Mouse (Mus musculus) urinary bladder, postnatal 10 days (tissue): Measurements from ENCODE around the gene Trnp1.

ENCODE experiments used
- DNase-seq: peaks from one replicate; pipeline ENCODE4 v3.0.0; 2022; ENCODE audit warnings: low spot score

The Trnp1 gene

DNA sequence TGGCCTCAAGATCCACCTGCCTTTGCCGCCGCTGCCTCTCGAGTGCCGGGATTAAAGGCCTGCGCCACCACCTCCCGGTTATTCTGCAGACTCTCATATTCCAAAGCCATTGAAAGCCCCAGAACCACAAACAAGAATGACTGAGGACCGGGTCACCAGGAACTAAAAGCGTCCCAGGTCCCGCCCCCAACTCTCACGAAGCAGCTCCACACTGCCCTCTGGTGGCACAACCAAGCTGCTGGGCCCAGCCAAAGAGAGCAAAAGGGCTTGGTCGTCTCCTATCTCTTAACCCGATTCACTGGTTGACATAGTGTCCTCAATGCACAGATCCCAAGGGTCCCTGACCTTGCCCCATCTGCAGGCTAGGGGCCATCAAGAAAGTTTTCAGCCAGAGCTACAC, 3.9 kb downstream of the Trnp1 start:
- DNase-seq: peak; percentile 79

DNA sequence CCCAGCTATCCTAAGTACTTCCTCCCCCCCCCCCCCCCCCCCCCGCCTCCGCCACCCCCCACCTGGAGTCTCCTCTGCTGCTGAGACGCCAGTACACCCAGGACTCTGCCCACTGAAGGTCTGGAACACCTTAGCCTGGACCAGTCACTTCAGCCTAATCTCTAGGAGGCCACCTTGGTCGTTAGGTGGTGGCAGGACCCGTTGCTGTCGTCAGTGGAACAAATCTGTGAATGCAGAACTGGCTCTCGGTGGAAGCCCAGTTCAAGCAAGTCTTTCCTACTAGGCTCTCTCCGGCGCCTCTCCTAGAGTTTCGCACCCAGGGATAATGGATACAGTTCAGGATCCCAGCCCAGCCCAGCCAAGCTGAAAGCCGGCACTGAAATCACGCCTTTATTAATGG, 4.5 kb downstream of the Trnp1 start:
- DNase-seq: no peak

DNA sequence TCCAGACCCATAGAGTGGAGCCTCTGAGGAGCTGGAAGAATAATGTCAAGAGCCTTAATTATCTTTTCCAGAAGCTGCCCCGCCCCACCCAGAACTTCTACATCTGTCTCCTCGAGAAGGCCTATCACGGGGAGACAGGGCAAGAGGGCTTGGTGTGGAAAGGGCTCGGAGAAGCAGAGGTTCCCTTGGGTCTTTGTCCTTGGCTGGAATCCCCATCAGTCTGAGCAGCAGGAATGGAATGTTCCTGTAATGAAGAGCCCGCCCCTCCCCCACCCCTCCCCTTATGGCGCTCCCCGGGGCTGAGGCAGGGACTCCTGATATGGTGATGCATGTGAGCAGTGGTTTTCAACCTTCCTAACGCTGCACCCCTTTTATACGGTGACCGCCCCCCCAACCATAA, 6.5 kb downstream of the Trnp1 start:
- no peak for DNase-seq

DNA sequence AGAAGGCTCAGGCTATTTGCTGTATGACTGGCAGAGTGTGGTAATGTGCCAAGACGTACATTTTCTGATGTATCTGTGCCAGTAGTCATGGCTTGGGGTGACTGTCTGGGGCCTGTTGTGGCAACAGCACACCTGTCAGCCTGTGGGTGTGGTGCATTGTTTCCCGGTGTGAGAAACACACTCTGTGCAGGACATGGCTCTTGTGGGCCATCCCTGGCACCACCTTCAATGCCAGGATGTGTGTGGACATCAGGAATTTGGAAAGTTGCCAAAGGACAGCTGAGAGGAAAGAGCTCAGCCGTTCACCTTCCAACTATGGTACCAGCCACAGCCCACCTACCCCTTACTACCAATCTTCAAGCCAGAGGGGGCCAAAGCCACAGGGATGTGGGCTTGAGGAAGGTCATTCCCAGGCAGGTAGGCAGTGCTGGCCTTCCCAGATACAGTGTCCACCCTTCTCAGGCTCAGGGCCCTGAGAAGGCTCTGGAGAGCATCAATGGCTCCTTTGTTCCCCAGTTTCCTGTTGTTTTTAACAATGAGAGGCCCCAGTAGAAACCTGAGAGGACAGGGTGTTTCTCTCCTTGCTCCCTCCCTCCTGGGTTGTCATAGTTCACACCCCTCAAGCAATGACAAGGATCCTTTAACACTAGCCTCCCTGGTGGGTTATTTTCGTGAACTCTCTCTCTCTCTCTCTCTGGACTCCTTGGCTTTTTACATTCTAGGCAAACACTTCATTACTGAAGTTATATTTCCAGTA, 8.7 kb downstream of the Trnp1 start:
- no peak for DNase-seq

DNA sequence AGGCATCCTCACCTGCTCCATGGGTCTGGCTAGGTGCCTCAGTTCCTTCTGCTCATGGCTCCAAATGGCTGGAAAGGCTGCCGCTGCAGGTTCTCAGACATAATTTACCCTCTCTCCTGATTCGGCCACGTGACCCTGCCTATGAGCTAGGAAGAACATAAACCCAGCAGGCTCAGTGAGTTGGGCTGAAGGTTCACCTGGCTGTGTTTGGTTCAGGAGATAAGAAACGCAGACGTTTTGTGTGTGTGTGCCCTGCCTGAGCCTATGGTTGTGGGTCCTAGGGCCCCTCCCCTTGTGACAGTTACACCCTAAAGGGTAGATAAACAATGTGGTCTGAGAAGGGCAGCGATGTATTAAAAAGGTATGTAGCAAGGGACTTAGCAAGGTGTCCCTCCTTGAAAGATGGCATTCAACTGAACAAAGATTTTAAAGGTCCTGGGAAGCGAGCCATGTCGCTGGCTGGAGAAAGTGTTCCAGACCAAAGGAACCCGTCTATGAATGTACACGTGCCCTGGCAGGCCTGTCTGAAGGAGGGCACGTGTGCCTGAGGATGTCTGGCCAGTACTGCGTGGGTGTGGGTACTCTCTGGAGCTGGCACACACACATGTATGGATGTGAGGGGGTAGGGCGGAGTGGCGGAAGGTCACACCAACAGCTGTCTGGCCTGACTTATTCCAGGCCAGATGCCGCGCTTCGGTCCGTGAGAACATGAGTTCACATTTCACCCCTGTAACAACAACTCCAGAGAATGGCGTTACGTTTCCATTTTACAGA, 9.5 kb downstream of the Trnp1 start:
- DNase-seq: no peak

DNA sequence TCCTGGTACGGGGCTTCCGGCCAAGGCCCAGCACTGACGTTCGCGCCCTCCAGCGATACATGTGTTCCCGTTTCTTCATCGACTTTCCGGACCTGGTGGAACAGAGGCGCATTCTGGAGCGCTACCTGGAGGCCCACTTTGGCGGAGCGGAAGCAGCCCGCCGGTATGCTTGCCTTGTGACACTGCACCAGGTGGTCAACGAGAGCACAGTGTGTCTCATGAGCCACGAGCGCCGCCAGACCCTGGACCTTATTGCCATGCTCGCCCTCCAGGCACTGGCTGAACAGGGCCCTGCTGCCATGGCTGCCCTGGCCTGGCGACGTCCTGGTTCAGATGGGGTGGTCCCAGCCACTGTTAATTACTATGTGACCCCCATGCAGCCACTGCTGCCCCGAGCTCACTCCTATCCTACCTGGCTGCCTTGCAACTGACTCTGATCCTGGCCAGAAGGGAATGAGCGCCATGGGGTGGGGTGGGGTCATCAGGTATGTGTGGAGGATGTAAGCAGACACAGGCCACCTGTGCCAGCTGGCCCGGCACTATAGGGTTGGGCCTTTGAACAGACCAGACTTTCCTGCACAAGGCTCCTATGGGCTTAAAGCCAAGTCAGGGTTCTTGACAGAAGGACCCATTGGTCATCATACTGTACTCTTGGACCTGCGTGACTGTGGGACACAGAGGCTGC, 11.5 kb downstream of the Trnp1 start:
- DNase-seq: no peak

DNA sequence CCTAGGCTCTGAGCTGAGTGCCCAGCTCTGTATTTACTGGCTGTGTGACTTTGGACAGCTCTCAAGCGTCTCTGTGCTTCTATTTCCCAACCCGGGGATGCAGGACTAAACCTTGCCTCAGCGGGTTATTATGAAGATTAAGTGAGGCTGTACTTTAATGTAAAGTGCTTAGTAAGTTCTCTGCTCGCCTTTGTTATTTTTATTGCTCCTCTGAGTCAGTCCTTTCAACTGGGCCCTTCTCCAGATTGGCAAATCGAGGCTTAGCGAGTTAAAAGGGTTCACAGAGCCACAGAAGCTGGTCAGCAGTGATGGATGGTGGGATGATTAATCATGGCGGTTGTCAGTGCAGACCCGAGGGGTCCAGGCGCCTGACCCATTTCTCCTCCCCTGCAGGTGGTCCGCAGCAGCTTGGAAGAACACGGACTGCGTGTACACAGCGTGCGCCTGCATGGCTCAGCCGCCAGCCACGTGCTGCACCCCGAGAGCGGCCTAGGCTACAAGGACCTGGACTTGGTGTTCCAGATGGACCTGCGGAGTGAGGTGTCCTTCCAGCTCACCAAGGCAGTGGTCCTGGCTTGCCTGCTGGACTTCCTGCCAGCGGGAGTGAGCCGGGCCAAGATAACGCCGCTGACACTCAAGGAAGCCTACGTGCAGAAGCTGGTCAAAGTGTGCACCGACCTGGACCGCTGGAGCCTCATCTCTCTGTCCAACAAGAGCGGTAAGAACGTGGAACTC, 12.5 kb downstream of the Trnp1 start:
- no peak for DNase-seq

DNA sequence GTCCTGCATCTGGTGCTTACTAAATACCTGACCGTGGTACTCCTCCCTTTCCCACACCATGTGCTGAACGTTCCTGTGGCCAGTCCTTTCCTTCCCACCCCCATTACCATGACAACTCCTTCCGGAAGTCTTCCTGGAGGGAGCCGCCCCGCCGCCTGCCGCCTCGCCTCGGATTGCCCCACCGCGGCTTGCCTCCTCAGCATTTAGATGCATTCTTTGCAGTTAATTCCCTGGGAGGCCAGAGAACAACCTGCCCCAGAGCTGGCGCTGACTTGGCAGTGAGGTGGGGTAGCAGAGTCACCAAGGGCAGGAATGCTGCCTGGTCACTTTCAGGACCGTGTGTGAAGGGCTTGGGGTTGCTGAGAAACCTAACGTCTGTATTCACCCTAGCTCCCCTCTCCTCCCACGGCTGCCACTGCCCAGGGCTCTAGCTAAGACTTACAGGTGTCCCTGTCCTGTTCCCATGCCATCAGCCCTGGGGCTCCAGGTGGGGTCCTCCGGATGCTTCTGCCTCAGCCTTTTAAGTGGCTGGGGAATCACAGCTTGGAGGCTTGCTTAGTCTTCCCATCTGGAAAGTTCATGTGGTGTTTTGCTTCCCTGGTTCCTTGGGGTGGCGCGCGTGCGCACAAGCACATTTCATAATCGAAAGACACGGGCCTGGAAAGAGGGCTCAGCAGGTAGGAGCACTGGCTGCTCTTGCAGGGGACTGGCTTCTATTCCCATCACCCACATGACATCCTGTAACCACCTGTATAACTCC, 13.9 kb downstream of the Trnp1 start:
- no peak for DNase-seq

DNA sequence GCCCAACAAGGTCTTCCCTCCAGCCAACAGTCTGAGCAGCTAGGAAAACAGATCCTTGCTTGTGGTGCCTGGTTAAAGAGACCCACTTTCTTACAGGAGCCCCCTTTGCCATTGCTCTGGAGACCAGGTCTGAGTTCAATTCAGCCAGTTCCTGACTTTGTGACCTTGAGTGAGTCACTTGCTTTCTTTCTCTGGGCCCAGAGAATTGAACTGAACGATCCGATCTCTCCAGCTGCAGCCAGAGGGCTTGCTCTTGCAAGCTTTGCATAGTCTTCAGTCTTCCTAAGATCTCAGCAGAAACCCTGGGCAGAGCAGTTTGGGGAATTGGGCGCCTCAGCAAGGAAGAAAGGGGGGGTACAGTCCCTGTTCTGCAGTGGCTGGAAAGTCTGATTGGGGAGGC, 15.9 kb downstream of the Trnp1 start:
- no peak for DNase-seq

DNA sequence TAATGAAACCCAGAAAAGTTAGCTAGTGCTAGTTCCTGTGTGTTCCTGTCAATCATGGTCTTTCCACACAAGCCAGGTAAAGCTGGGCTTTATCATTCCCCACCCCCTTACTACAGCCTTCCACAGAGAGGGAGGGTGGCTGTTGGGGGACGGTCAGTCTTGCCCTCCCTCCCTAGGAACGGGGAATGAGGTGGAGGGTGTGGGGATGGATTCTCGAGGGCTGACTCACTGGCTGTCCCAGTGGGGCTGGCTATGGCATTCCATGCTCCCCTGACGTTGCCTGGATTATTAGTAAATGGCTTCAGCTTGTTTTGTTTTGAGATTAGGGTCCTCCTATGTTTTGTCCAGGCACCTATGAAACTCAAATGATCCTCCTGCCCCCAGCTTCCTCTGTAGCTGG, 16.9 kb downstream of the Trnp1 start:
- no peak for DNase-seq

DNA sequence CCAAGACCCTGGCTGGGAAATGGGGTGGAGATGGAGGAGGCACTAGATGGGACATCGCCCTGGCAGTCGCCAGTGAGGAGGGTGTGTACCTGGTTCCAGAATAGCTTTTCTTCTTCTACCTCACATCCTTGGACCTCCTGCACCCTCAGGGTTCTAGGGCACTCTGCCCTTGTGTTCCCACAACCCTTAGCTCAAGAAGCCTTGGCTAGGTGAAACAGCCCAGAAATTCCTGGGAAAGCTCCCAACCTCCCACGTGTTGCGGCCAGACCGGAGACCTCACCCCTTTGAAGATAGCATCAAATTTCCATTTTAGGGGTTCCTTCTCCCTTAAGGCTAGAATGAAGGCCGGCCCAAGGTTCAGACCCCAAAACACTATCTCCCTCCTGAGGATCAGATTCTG, 17.6 kb downstream of the Trnp1 start:
- DNase-seq: no peak

DNA sequence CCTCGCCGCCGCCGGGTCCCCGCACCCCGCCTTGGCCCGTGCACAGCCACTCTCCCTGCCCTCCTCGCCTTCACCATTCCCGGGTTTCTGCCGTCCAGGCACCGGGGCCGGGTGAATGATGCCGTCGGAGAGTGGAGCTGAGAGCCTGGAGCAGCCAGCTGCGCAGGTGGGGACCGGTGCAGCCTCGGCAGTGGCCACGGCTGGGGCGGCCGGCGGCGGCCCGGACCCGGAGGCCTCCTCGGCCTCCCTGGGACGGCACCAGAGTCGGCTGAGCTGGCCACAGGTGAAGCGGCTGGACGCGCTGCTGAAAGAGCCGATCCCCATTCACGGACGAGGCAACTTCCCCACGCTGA, 18.2 kb downstream of the Trnp1 start:
- DNase-seq: no peak

DNA sequence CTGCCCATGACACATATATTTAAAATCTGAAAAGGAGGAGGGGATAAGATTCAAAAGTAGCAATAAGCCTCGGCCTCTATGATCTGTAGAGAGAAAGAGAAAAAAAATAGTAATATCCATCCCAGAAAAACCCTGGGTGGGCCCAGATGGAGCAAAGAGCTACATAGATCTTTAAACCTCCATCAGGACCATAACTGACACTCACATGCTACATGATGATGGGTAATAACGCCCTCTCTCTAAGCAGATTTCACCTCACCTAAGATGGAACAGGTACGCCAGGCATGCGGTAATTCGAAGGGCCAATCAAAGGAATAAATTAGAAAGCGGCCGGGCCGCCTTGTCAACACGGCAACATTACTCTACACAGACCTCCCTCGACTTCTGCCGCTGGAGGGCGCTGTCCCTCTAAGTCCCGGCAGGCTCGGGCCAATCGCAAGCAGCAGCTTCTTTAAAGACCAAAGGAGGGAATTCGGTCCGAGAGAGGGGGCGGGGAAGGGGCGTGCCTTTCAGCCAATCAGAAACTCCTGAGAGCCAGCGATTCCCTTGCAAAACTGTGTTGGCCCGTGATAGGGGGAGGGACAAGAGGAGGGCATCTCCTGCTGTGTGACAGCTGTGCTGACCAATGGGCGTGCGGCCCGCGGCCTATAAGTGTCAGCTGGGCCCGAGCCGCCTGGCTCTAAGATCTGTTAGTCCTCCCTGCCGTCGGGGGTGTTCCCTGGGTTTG, 18.7 kb downstream of the Trnp1 start, which contains the start of gene Tent5b:
TSS of gene Tent5b (plus strand) at position 675 of the 727 bp plus-strand sequence.
- DNase-seq: peak; percentile 97

DNA sequence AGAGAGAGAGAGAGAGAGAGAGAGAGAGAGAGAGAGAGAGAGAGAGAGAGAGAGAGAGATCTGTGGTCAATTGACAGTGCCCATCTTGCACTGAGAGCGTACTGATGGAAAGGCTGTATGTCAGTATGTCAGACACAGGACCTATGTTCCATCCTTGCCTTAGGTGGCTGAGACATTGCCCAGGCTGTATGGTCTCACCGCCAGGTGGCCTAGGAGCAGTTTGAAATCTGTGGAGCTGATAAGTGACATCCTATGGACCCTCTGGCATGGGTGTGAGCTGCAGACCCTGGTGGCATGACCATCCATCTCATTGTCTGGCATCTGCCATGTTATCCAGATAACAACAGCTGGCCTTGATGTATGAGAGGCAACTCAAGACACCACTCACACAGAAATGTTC, 24.5 kb downstream of the Trnp1 start:
- DNase-seq: no peak

DNA sequence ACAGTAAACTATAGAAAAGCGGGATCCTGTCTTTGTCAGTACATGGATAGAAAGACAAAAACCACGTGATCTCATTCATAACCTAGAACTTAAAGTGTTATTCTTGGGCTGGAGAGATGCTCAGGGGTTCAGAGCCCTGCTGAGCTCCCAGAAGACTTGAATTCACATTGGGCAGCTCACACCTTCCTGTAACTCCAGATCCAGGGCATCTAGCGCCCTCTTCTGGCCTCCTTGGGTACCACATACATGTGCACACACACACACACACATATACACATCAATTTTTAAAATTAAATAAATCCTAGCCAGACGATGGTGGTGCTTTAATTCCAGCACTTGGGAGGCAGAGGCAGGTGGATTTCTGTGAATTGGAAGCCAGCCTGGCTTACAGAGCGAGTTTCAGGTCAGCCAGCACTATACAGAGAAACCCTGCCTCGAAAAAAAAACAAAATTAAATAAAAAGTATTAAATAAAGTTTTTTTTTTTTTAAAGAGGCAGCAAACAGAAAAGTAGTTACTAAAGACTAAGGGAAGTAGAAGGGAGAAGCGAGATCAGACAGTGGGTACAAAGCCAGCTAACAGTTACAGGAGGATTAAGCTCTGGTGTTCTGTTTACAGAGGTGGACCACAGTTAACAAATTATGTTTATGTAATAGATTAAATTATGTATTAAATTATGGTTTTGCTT, 27.1 kb downstream of the Trnp1 start:
- DNase-seq: no peak

DNA sequence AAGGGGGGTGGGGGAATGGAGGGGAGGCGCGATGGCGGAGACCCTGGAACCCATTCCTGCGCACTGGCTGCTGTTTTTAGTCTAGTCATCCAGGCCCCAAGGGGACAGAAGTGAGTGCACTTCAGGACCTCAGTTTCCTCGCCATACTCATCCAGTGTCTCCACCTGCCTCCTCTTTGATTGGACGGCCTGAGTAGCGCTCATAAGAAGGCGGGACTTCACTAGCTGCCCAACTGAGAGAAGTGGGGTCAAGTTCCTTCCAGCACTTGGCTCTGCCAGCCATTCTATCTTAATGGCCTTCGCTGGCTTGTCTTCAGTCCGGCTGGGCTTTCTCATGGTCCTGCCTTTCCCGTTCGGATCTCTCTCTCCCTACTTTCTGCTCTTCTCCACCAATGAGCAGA, 29.2 kb downstream of the Trnp1 start:
- DNase-seq: no peak

DNA sequence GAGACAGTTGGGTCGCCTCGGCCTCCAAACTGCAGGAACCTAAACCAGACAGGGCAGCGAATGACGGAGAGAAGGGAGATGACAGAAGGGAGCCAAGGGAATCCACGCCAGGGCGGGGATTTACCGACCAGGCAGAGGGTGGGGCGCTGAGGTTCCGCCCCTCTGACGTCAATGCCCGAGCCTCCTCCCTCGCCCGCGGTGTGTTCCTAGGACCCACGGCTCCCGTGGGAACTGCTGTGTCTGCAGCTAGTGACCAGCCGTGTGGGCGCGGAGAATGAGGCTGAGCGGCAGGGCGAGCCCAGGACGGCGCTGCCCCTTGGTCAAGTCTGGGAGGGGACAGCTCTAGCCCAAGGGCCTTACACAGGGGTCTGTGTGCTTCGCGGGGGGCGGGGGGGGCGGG, 30.3 kb downstream of the Trnp1 start:
- peak; percentile 44 for DNase-seq

DNA sequence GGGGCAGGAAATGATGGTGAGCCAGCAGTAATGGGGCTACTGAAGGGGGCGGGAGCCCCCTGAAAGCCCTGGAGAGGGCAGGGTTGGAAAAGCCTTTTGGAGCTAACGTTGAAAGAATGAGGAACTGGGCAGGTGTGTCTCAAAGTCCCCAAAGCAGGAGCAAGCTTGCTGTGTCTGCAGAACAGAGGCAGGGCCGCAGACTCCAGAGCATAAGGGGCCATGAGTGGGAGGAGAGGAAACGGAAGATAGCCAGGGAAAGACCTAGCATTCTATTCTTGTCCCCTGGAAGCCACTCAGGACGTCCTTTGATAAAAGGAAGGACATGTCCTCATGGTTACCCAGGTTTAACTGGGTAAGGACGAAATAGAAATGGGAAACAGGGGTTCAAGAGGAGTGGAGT, 35.2 kb downstream of the Trnp1 start:
- no peak for DNase-seq

DNA sequence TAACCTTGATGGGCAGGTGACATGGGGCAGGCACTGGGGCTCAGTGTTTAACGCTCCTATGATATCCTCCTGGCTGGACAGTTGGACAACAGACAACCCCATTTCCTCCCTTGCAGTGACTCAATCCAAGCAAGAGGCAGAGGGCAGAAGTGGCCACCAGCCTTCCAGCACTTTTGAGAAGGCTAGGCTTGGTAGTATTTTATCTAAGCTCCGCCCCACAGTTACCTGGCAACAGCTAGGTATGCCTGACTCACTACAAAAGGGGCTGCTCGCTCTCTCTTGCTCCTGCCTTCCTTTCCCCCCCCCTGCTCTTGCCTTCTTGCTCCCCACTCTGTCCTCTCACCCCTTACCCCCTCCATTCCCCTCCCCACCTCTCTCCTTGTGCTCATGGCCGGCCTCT, 37.0 kb downstream of the Trnp1 start:
- no peak for DNase-seq

DNA sequence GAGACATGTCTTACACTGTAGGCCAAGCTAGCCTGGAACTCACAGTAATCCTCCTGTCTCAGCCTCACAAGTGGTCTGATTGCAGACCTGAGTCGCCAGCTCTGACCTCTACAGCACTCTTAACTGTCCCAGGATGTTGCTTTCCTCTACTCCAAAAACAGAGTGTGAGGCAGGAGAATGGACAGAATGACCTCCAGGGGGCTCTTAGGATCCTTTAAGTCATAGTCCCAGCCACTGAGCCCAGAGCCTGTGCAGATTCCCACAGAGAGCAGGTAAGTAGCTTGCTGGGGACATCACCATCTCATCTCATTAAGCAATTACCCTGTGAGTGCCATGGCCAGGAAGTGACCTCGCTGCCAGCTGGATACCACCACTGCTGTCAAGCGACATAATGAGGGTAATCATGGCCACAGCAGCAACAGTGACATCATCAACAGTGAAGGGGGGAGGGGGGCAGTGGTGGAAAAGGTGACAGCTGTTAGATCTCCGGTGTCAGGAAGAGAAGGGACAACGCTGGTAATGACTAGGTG, 37.5 kb downstream of the Trnp1 start:
- no peak for DNase-seq
